Mouse (Mus musculus): Measurements from ENCODE around the gene 4930523C07Rik. TPM values are rescaled to one million over a fixed set of nuclear protein-coding genes. Genes with fewer than 3 reads are reported as not detected.

The 4930523C07Rik gene
- polyA plus RNA-seq (2014; fragmentation: Nextera tagmentation; extraction: Ambion mirVana) = 1.9 and 2.8 TPM in 2 replicates

- H3K4me1 ChIP-seq (ENCODE audit: control insufficient read depth, insufficient read depth, low read length) = no peaks in the 10 kb centered on the region
- no peaks in the 10 kb centered on the region for H3K9me3 ChIP-seq (ENCODE audit: control insufficient read depth, low read length)
- WGBS = 3% methylated on average over 31 of the region's 33 CpGs
- peak within 1 kb of the TSS; percentile 61 for H3K9ac ChIP-seq (ENCODE audit: low read length)
- H3K27ac ChIP-seq (ENCODE audit: low read depth, low read length) = no peak within 1 kb of the TSS
- H3K36me3 ChIP-seq (ENCODE audit: control insufficient read depth, insufficient read depth, low read length) = no peaks in the 10 kb centered on the region
- H3K27me3 ChIP-seq (ENCODE audit: control insufficient read depth, insufficient read depth, low read length) = no peaks in the 10 kb centered on the region
- ATAC-seq (ENCODE audit: low FRiP score) (peak; percentile 67), DNase-seq (ENCODE audit: low spot score, missing footprints) (peak; percentile 91)
- peak within 1 kb of the TSS; percentile 66 for H3K4me2 ChIP-seq
- H3K4me3 ChIP-seq (ENCODE audit: low read depth, low read length) = peak within 1 kb of the TSS; percentile 35
Observed at GRCm38 (mm10) chr1:160044237-160045021, at the start of gene 4930523C07Rik. Gene 4930523C07Rik (plus strand): TSS chr1:160044382.

DNA sequence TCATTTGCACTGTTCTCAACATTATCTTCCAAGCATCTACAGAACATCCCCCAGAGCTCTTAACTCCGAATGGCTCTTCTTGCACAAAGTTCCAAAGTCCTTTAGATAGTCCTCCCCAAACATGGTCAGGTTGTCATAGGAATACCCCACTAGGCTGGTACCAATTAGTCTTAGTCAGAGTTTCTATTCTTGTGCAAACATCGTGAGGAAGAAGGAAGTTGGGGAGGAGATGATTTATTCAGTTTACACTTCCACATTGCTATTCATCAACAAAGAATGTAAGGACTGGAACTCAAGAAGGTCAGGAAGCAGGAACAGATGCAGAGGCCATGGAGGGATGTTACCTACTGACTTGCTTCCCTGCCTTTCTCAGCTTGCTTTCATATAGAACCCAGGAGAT, 46.9 kb upstream of the 4930523C07Rik start:
- ATAC-seq (ENCODE audit: low FRiP score) (no peak), DNase-seq (ENCODE audit: low spot score, missing footprints) (no peak)
- Histone ChIP-seq H3K9me3 (ENCODE audit: control insufficient read depth, low read length) (no peaks in the 10 kb centered on the region), H3K4me2 (no peak overlapping the region), H3K36me3 (ENCODE audit: control insufficient read depth, insufficient read depth, low read length) (no peaks in the 10 kb centered on the region), H3K27me3 (ENCODE audit: control insufficient read depth, insufficient read depth, low read length) (no peaks in the 10 kb centered on the region), H3K27ac (ENCODE audit: low read depth, low read length) (no peak overlapping the region), H3K4me1 (ENCODE audit: control insufficient read depth, insufficient read depth, low read length) (no peaks in the 10 kb centered on the region), H3K4me3 (ENCODE audit: low read depth, low read length) (no peak overlapping the region), H3K9ac (ENCODE audit: low read length) (no peak overlapping the region)
- WGBS = 86% methylated on average over 2 of the region's 2 CpGs

DNA sequence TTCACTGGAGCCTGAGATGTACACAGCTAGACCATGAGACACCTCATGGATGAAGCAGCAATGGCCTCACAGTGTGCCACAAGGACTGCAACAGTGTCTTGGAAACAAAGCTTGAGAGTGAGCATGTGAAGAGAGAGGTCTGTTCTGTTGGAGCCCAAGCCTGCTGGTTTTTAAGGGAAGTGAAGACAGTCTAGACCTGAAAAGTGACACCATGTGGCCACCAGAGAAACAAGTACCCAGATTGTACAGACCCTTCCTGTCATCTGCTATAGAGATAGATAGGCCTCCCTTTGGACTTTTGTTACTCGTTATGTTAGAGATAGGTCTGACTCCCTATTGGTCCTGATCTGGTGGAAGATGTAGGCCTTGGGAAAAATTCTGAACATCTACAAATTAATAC, 45.8 kb upstream of the 4930523C07Rik start:
- H3K27ac ChIP-seq (ENCODE audit: low read depth, low read length) = no peak overlapping the region
- H3K27me3 ChIP-seq (ENCODE audit: control insufficient read depth, insufficient read depth, low read length) = no peaks in the 10 kb centered on the region
- no peak overlapping the region for H3K4me3 ChIP-seq (ENCODE audit: low read depth, low read length)
- H3K4me2 ChIP-seq = no peak overlapping the region
- H3K9ac ChIP-seq (ENCODE audit: low read length) = no peak overlapping the region
- H3K4me1 ChIP-seq (ENCODE audit: control insufficient read depth, insufficient read depth, low read length) = no peaks in the 10 kb centered on the region
- 97% methylated on average over 1 of the region's 1 CpGs for WGBS
- DNase-seq (ENCODE audit: low spot score, missing footprints) = no peak
- ATAC-seq (ENCODE audit: low FRiP score) = no peak
- H3K36me3 ChIP-seq (ENCODE audit: control insufficient read depth, insufficient read depth, low read length) = no peaks in the 10 kb centered on the region
- H3K9me3 ChIP-seq (ENCODE audit: control insufficient read depth, low read length) = no peaks in the 10 kb centered on the region

- Histone ChIP-seq H3K9ac (ENCODE audit: low read length) (no peak overlapping the region), H3K27me3 (ENCODE audit: control insufficient read depth, insufficient read depth, low read length) (no peaks in the 10 kb centered on the region), H3K4me3 (ENCODE audit: low read depth, low read length) (no peak overlapping the region), H3K4me2 (no peak overlapping the region), H3K27ac (ENCODE audit: low read depth, low read length) (no peak overlapping the region), H3K4me1 (ENCODE audit: control insufficient read depth, insufficient read depth, low read length) (no peaks in the 10 kb centered on the region), H3K9me3 (ENCODE audit: control insufficient read depth, low read length) (no peaks in the 10 kb centered on the region), H3K36me3 (ENCODE audit: control insufficient read depth, insufficient read depth, low read length) (no peaks in the 10 kb centered on the region)
- DNase-seq (ENCODE audit: low spot score, missing footprints) = no peak
- 80% methylated on average over 3 of the region's 3 CpGs for WGBS
- no peak for ATAC-seq (ENCODE audit: low FRiP score)
Observed at GRCm38 (mm10) chr1:159999232-159999631, 45.0 kb upstream of the 4930523C07Rik start.

DNA sequence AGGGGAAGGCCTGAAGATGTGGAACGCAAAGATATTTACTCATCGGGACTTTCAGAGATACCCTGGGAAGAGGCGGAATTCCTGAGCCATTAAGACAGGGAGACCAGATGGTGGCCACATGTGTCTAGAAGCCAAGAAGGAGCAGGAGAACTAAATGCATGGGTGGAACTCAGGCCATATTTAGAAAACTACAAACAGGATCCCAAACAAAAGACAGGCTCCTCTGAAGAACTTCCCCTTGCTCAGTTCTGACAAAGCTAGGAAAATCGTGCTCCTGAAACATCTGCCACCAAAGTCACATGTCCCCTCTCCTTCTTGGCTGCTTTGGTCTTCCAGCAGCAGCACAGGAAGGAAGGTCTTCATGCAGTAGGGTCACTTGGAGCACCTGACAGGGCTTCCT, 38.9 kb upstream of the 4930523C07Rik start:
- ATAC-seq (ENCODE audit: low FRiP score) = no peak
- Histone ChIP-seq H3K9ac (ENCODE audit: low read length) (no peak overlapping the region), H3K4me3 (ENCODE audit: low read depth, low read length) (no peak overlapping the region), H3K27me3 (ENCODE audit: control insufficient read depth, insufficient read depth, low read length) (no peaks in the 10 kb centered on the region), H3K4me1 (ENCODE audit: control insufficient read depth, insufficient read depth, low read length) (no peaks in the 10 kb centered on the region), H3K27ac (ENCODE audit: low read depth, low read length) (no peak overlapping the region), H3K36me3 (ENCODE audit: control insufficient read depth, insufficient read depth, low read length) (no peaks in the 10 kb centered on the region), H3K9me3 (ENCODE audit: control insufficient read depth, low read length) (no peaks in the 10 kb centered on the region), H3K4me2 (no peak overlapping the region)
- DNase-seq (ENCODE audit: low spot score, missing footprints) = no peak
- 84% methylated on average over 4 of the region's 4 CpGs for WGBS

GRCm38 (mm10) chr1:160006919-160007588, 37.1 kb upstream of the 4930523C07Rik start:
- H3K36me3 ChIP-seq (ENCODE audit: control insufficient read depth, insufficient read depth, low read length) = no peaks in the 10 kb centered on the region
- no peak overlapping the region for H3K9ac ChIP-seq (ENCODE audit: low read length)
- no peak overlapping the region for H3K27ac ChIP-seq (ENCODE audit: low read depth, low read length)
- WGBS = 90% methylated on average over 8 of the region's 8 CpGs
- H3K27me3 ChIP-seq (ENCODE audit: control insufficient read depth, insufficient read depth, low read length) = no peaks in the 10 kb centered on the region
- no peaks in the 10 kb centered on the region for H3K9me3 ChIP-seq (ENCODE audit: control insufficient read depth, low read length)
- ATAC-seq (ENCODE audit: low FRiP score) (no peak), DNase-seq (ENCODE audit: low spot score, missing footprints) (no peak)
- no peak overlapping the region for H3K4me2 ChIP-seq
- no peak overlapping the region for H3K4me3 ChIP-seq (ENCODE audit: low read depth, low read length)
- H3K4me1 ChIP-seq (ENCODE audit: control insufficient read depth, insufficient read depth, low read length) = no peaks in the 10 kb centered on the region

DNA sequence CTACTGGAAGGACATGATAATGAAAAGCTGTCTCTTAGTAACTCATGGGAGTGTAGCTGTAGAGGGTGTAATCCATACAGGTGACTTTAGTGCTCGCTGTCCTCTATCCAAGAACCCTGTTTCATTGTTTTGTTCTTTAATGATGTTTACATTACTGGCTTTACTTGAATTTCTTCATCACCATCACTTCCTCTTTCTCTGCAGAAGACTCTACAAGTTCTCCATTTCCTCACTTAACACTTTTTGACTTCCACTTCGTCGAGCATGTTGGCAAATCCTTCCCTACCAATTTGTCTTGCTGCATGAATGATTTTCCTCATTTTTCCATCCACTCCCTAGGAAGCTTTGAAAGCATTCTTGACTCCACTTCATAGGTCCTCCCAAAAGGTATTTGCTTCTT, 31.1 kb upstream of the 4930523C07Rik start:
- ATAC-seq (ENCODE audit: low FRiP score) (no peak), DNase-seq (ENCODE audit: low spot score, missing footprints) (no peak)
- Histone ChIP-seq H3K9me3 (ENCODE audit: control insufficient read depth, low read length) (no peaks in the 10 kb centered on the region), H3K27ac (ENCODE audit: low read depth, low read length) (no peak overlapping the region), H3K4me3 (ENCODE audit: low read depth, low read length) (no peak overlapping the region), H3K27me3 (ENCODE audit: control insufficient read depth, insufficient read depth, low read length) (no peaks in the 10 kb centered on the region), H3K4me1 (ENCODE audit: control insufficient read depth, insufficient read depth, low read length) (no peaks in the 10 kb centered on the region), H3K9ac (ENCODE audit: low read length) (no peak overlapping the region), H3K36me3 (ENCODE audit: control insufficient read depth, insufficient read depth, low read length) (no peaks in the 10 kb centered on the region), H3K4me2 (no peak overlapping the region)
- WGBS = 89% methylated on average over 3 of the region's 3 CpGs

DNA sequence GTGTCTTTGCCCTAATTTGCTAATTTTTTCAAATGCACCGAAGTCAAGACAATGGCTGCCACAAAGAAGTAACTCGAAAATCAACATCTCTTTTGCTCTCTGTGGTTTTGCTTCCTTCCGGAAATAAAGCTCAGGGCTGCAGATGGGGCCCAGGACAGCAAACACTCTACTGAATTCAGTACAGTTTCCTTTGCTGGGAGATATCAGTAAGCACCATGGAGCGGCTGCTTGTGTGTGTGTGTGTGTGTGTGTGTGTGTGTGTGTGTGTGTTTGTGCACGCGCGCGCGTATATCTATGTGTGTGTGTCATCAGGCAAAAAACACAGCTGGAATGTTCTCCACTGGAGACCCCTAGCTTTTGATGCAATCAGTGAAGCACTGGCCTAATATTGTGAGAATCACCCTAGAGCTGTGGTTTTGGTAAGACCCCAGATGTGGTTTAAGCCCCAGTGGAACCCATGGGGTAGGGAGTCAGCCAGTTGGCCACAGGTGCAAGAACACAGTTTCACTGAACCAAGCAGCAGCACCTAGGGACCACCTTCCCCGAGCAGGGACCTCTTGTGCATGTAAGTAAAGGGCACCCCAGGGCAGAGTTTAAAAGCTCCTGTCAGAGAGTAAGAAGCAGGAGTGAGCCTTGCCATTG, 19.7 kb upstream of the 4930523C07Rik start:
- Histone ChIP-seq H3K36me3 (ENCODE audit: control insufficient read depth, insufficient read depth, low read length) (no peaks in the 10 kb centered on the region), H3K9ac (ENCODE audit: low read length) (no peak overlapping the region), H3K4me2 (no peak overlapping the region), H3K4me1 (ENCODE audit: control insufficient read depth, insufficient read depth, low read length) (no peaks in the 10 kb centered on the region), H3K9me3 (ENCODE audit: control insufficient read depth, low read length) (no peaks in the 10 kb centered on the region), H3K4me3 (ENCODE audit: low read depth, low read length) (no peak overlapping the region), H3K27me3 (ENCODE audit: control insufficient read depth, insufficient read depth, low read length) (no peaks in the 10 kb centered on the region), H3K27ac (ENCODE audit: low read depth, low read length) (no peak overlapping the region)
- DNase-seq (ENCODE audit: low spot score, missing footprints) (no peak), ATAC-seq (ENCODE audit: low FRiP score) (no peak)
- 87% methylated on average over 10 of the region's 10 CpGs for WGBS

All from midbrain, embryonic 11.5 days (tissue).